Mouse (Mus musculus) liver, embryonic 14.5 days (tissue): ENCODE measurements around the gene Skint8.

Source experiments
- CTCF ChIP-seq: IDR thresholded peaks from 2 replicates; pipeline ENCODE4 v1.5.1; 2016; ENCODE audit warnings: antibody characterized with exemption, low read depth, control low read depth
- EP300 ChIP-seq: IDR thresholded peaks from 2 replicates; pipeline ENCODE4 v1.6.1; 2016; ENCODE audit warnings: antibody characterized with exemption, low read depth

DNA sequence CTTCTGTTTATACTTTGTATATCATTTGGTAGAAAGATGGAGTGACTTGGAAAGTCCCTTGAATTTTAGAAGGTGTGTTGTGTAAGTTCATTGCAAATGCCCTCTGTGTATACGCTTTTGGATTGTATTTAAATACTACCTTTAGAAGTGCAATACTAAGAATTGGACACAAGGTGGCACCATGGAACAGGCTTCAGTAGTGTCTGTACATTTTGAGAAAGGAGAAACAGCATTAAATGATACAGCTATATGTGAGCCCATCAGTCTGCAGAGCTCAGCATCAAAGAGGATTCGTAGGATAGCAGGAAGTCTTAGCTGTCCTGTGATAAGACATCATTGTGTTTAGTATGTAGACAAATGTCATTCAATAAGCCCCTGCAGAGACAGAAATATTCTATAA lies 11.3 kb upstream of the Skint8 start:
- TF ChIP-seq CTCF (peak; percentile 52), EP300 (no peak)
